Mouse (Mus musculus): ENCODE results near the gene Tmigd3. TPM values are rescaled to one million over a fixed set of nuclear protein-coding genes. Genes with fewer than 3 reads are reported as not detected.

Tmigd3 gene
- total and polyA plus RNA-seq, 2 experiments from 2014 or later = 0.33 TPM; not detected in 1

DNA sequence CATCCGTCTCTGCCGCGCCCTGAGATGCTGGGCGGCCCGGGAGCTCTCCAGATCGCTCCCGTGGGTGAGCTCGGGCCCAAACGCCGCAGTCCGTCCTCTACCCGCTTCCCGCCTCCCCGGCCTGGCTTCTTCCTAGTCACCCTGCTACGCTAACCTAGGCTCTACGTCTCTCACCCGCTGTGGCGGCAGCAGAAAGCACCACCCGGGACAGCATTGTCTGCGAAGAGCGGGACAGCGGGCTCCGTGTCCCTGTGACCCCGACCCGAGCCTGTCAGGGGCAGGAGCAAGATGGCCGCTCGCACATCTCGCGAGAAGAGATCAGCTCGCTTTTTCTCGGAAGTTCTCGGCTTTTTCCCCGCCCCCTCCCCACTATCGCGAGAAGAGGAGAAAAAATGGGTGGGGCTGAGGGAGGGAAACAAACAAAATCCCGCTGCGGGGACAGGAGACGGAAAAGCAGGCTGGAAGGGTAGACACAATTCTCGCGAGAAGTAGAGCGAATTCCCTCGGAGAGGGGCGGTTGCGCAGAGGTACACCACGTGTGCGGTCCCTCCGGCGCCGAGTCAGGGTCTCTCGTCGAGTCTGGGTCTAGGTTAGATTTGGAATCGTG is 88.4 kb downstream of the Tmigd3 start, which contains the start of gene Wdr77:
Gene Wdr77 (plus strand): TSS at position 396 of the 607 bp plus-strand sequence.
- Histone ChIP-seq H3K9ac (replicated peaks; ENCODE audit: low read depth, low read length) (peak within 1 kb of the TSS; percentile 93), H3K4me2 (ENCODE audit: low read depth, low read length) (peak within 1 kb of the TSS; percentile 92), H3K4me3 (ENCODE audit: low read depth, low read length) (peak within 1 kb of the TSS; percentile 77), H3K27me3 (ENCODE audit: control insufficient read depth, insufficient read depth, low read length) (no peaks in the 10 kb centered on the region), H3K4me1 (ENCODE audit: control insufficient read depth, insufficient read depth) (peaks cover 33% of the 10 kb centered on the region), H3K36me3 (replicated peaks; ENCODE audit: control insufficient read depth, insufficient read depth, low read length) (peaks cover 40% of the 10 kb centered on the region), H3K9me3 (replicated peaks; ENCODE audit: control insufficient read depth, low read length) (no peaks in the 10 kb centered on the region), H3K27ac (ENCODE audit: low read depth) (peak within 1 kb of the TSS; percentile 96)
- TF ChIP-seq EP300 (IDR thresholded peaks at IDR 0.05; ENCODE audit: low read depth) (peak; percentile 100), CTCF (IDR thresholded peaks at IDR 0.05; ENCODE audit: low read depth) (no peak)
- DNase-seq (ENCODE audit: low spot score) (peak; percentile 99), ATAC-seq (ENCODE audit: insufficient read depth, low read depth) (peak; percentile 96)
- under 1% methylated on average over 46 of the region's 52 CpGs for WGBS

DNA sequence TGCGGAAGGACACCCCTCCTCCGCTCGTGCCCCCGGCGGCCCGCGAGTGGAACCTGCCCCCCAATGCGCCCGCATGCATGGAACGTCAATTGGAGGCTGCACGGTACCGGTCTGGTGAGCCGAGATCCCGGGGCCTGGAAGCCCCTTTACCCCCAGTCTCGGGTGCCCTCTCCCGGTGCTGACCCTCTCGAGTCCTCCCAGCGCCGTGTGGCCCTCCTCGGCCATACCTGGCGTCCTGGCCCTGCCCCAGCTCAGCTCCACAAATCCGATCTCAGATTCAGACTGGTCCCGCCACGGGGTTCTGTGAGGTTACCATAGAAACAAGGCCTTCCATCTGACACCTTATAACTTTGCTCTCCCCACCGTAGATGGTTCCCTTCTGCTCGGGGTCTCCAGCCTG is 88.9 kb downstream of the Tmigd3 start:
- peak overlapping the region; percentile 85 for H3K9ac ChIP-seq (replicated peaks; ENCODE audit: low read depth, low read length)
- WGBS = under 1% methylated on average over 26 of the region's 26 CpGs
- H3K4me3 ChIP-seq (ENCODE audit: low read depth, low read length) = peak overlapping the region; percentile 77
- H3K9me3 ChIP-seq (replicated peaks; ENCODE audit: control insufficient read depth, low read length) = no peaks in the 10 kb centered on the region
- H3K4me1 ChIP-seq (ENCODE audit: control insufficient read depth, insufficient read depth) = peaks cover 33% of the 10 kb centered on the region
- peak overlapping the region; percentile 65 for H3K27ac ChIP-seq (ENCODE audit: low read depth)
- peaks cover 40% of the 10 kb centered on the region for H3K36me3 ChIP-seq (replicated peaks; ENCODE audit: control insufficient read depth, insufficient read depth, low read length)
- H3K4me2 ChIP-seq (ENCODE audit: low read depth, low read length) = peak overlapping the region; percentile 92
- ATAC-seq (ENCODE audit: insufficient read depth, low read depth) (peak; percentile 31), DNase-seq (ENCODE audit: low spot score) (no peak)
- no peaks in the 10 kb centered on the region for H3K27me3 ChIP-seq (ENCODE audit: control insufficient read depth, insufficient read depth, low read length)
- no peak for TF ChIP-seq EP300 (IDR thresholded peaks at IDR 0.05; ENCODE audit: low read depth)
- no peak for TF ChIP-seq CTCF (IDR thresholded peaks at IDR 0.05; ENCODE audit: low read depth)

DNA sequence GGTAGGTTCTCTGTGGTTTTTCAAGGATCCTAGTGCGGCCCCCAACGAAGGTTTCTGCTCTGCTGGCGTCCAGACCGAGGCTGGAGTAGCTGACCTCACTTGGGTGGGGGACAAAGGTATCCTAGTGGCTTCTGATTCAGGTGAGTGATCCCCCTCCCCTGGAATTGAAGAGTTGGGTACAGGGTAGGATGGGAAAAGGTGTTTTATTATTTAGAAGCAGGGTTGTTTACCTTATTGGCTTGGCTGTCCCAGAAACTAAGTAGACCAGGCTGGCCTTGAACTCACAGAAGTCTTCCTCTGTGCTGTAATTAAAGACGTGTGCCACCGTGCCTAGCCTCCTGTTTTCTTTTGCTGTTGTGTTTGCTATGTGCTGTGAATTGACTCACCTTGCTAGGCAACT is 89.3 kb downstream of the Tmigd3 start, which contains the start of gene Atp5f1:
Gene Atp5f1 (minus strand): TSS at position 101 of the 400 bp plus-strand sequence.
- Histone ChIP-seq H3K27ac (ENCODE audit: low read depth) (peak within 1 kb of the TSS; percentile 96), H3K9me3 (replicated peaks; ENCODE audit: control insufficient read depth, low read length) (no peaks in the 10 kb centered on the region), H3K9ac (replicated peaks; ENCODE audit: low read depth, low read length) (peak within 1 kb of the TSS; percentile 93), H3K36me3 (replicated peaks; ENCODE audit: control insufficient read depth, insufficient read depth, low read length) (peaks cover 40% of the 10 kb centered on the region), H3K27me3 (ENCODE audit: control insufficient read depth, insufficient read depth, low read length) (no peaks in the 10 kb centered on the region), H3K4me1 (ENCODE audit: control insufficient read depth, insufficient read depth) (peaks cover 33% of the 10 kb centered on the region), H3K4me3 (ENCODE audit: low read depth, low read length) (peak within 1 kb of the TSS; percentile 77), H3K4me2 (ENCODE audit: low read depth, low read length) (peak within 1 kb of the TSS; percentile 92)
- TF ChIP-seq EP300 (IDR thresholded peaks at IDR 0.05; ENCODE audit: low read depth) (no peak), CTCF (IDR thresholded peaks at IDR 0.05; ENCODE audit: low read depth) (no peak)
- no peak for DNase-seq (ENCODE audit: low spot score)
- WGBS = 6% methylated on average over 6 of the region's 6 CpGs
- no peak for ATAC-seq (ENCODE audit: insufficient read depth, low read depth)

DNA sequence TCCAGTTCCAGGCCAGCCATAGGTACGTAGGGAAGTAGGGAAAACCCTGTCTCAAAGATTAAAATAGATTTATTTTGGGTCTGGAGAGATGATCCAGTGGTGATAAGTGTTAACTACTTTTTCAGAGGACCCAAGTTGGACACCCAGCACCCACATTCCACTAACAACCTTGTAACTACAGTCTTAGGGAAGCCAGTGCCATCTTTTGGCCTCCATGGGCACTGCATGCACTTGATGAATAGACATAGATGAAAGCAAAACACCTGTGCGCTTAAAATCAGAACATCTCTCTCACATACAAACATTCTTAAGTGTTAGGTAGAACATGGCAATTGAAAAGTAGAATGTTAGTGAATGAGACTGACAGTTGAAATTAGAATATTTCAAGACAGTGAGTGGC is 90.0 kb downstream of the Tmigd3 start:
- 95% methylated on average over 2 of the region's 2 CpGs for WGBS
- no peak for TF ChIP-seq EP300 (IDR thresholded peaks at IDR 0.05; ENCODE audit: low read depth)
- peak; percentile 30 for TF ChIP-seq CTCF (IDR thresholded peaks at IDR 0.05; ENCODE audit: low read depth)
- DNase-seq (ENCODE audit: low spot score) = no peak
- 0 out of 2 replicates have a peak overlapping the region, but pooled peaks have one; percentile 92 for H3K4me2 ChIP-seq (ENCODE audit: low read depth, low read length)
- H3K27me3 ChIP-seq (ENCODE audit: control insufficient read depth, insufficient read depth, low read length) = no peaks in the 10 kb centered on the region
- no peak overlapping the region for H3K9ac ChIP-seq (replicated peaks; ENCODE audit: low read depth, low read length)
- H3K36me3 ChIP-seq (replicated peaks; ENCODE audit: control insufficient read depth, insufficient read depth, low read length) = peaks cover 45% of the 10 kb centered on the region
- H3K4me3 ChIP-seq (ENCODE audit: low read depth, low read length) = no peak overlapping the region
- H3K27ac ChIP-seq (ENCODE audit: low read depth) = no peak overlapping the region
- peaks cover 32% of the 10 kb centered on the region for H3K4me1 ChIP-seq (ENCODE audit: control insufficient read depth, insufficient read depth)
- H3K9me3 ChIP-seq (replicated peaks; ENCODE audit: control insufficient read depth, low read length) = no peaks in the 10 kb centered on the region
- ATAC-seq (ENCODE audit: insufficient read depth, low read depth) = no peak

DNA sequence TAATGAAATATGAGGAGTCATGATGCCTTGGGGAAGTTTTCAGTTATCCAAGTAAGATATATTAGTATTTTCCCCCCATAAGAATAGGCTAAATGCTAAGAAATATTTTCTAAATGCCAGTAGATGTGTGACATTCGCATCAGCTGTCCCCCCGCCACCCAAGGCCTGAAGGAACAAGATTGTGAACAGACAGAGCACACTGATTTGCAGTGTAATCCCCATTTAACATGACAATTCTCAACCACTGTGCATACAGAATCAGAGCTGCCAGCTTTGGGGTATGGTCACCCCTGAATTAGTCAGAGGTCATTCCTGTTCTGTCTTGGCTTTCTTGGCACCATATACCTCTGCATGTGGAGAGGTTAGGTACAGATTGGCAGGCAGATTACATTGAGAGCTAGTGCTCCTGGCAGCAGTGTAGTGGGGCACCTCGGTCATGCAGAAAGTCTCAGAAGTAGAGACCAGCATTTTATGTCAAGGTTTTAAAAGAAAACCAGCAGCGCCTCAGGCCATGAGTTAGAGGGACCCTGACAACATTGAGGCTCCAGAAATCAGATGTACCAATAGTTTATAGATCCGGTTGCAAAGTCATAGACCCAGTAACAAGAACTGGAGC is 101.2 kb downstream of the Tmigd3 start:
- Histone ChIP-seq H3K9ac (replicated peaks; ENCODE audit: low read depth, low read length) (no peak overlapping the region), H3K27ac (ENCODE audit: low read depth) (no peak overlapping the region), H3K9me3 (replicated peaks; ENCODE audit: control insufficient read depth, low read length) (no peaks in the 10 kb centered on the region), H3K4me2 (ENCODE audit: low read depth, low read length) (no peak overlapping the region), H3K4me3 (ENCODE audit: low read depth, low read length) (no peak overlapping the region), H3K27me3 (ENCODE audit: control insufficient read depth, insufficient read depth, low read length) (no peaks in the 10 kb centered on the region), H3K4me1 (ENCODE audit: control insufficient read depth, insufficient read depth) (no peaks in the 10 kb centered on the region), H3K36me3 (replicated peaks; ENCODE audit: control insufficient read depth, insufficient read depth, low read length) (peaks cover 29% of the 10 kb centered on the region)
- 78% methylated on average over 5 of the region's 5 CpGs for WGBS
- TF ChIP-seq EP300 (IDR thresholded peaks at IDR 0.05; ENCODE audit: low read depth) (no peak), CTCF (IDR thresholded peaks at IDR 0.05; ENCODE audit: low read depth) (no peak)
- ATAC-seq (ENCODE audit: insufficient read depth, low read depth) (no peak), DNase-seq (ENCODE audit: low spot score) (no peak)
